Mouse (Mus musculus): Measurements from ENCODE around the gene Med14.

The Med14 gene

DNA sequence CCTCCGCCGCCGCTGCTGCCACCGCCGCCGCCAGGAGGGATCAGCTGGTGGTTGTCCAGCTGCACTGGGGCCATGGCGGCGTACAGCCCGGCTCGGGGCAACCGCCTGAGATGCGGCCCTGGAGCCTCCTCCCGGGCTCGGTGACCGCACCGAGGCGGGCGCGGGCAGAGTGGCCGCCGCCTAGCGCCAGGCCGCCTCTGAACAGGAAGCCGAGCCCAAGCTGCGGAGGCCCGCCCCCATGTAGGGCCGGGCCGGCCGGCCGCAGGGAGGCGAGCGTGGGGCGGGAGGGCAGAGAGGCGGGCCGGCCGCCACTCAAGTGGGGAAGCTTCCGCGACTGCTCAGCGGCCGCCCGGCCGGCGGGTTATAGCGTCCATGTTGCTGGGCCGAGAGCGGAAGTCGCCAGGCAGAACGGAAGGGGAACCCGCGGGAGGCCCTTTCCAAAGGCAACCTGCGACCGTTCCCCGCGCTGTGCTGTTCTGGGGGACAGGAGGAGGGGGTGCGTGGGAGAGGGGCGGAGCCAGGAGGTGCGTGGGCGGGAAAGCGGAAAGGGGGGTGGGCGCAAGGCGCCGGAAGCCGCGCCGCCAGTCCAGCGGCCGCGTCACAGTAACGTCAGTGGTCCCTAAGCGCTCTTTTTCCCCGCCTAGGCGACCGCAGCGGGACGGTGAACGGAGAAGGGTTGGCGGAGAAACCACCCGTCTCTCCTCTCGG lies at the start of gene Med14:
Med14 (minus strand) TSS at position 448 of the 708 bp plus-strand sequence.
- DNase-seq (ENCODE audit: low spot score in 2 of 2) = peak; percentile 77 to 83

DNA sequence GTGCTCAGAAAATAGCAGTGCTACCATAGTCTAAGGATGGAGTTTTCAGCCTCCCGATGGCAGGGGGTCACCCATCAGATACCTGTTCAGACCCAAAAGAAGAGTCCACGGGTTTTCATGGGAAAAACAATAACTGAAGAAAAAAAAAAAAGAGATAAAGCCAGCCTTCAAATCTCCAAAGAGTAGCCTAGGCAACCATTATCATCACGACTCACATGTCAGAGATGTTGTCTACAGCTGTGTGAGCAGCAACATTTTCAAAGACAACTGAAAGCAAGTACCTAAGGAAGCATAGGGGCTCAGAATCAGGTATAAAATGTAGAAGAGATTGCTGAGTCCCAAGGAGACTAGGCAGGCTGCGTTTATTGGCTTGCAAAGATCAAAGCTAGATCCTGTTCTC lies 38.7 kb upstream of the Med14 start:
- DNase-seq (ENCODE audit: low spot score in 2 of 2) = no peak

DNA sequence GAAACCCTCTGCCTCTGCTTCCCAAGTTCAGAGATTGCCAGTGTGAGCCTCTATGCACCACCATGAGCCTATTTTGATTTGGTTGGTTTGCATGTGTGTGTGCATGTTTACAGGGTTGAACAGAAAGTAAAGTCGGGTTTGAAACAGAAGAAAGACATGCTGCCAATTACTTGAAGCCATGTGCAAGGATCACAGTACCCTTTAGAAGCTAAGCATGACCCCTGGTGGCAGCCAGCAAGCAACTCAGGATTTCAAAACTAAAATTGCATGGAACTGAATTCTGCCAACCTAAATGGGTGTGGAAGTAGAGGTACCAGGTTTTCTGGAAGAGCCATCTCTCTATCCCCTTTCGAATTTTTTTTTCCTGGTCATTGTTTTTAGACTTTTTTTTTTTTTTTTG lies 33.0 kb upstream of the Med14 start:
- no peak for DNase-seq (ENCODE audit: low spot score in 2 of 2)

DNA sequence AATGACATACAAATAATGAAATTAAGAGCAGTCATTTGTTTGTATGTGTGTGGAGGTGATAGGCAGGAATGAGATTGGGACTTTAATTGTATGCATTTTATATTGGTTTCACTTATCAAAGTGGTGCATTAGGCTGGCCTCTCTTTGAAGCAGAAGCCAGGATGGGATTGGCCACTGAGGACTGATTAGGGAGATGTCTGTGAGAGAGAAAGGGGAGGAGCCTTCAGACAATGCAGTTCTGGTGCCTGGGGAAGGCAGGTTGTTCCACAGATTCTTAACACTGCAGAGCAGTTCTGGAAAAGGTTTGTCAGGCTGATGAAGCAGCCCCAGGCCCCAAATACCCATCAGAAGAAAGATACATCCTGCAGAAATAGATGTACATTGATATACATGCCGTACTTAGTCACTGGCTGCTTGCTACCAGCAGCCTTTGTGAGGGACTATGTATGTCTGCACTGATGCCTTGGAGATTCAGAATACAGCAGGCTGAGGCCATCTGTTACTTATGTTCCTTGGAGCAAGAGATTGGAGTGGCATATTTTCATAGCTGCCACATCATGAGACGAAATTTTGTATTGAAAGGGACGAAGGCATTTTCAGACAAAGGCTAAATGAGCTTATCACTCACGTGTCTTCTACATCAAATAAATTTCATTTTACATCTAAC lies 29.9 kb upstream of the Med14 start:
- no peak for DNase-seq (ENCODE audit: low spot score in 2 of 2)

DNA sequence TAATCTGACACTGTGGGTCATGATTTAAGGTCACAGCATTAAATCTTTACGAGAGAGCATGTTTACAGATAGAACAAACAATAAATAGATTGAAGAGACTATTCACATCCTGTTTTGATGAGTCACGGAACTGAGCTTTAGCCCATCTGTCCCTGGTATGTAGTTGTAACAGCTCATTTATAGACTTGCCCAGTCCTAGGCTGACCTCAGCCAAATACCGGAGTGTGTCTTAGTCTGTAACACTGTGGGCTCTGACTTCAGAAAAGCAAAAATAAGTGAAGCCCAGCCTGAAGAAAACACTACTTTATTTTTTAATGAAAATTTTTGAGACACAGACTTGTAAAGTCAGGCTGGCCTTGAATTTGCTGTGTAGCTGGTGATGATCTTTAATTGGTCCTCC lies 11.4 kb upstream of the Med14 start:
- no peak for DNase-seq (ENCODE audit: low spot score in 2 of 2)

DNA sequence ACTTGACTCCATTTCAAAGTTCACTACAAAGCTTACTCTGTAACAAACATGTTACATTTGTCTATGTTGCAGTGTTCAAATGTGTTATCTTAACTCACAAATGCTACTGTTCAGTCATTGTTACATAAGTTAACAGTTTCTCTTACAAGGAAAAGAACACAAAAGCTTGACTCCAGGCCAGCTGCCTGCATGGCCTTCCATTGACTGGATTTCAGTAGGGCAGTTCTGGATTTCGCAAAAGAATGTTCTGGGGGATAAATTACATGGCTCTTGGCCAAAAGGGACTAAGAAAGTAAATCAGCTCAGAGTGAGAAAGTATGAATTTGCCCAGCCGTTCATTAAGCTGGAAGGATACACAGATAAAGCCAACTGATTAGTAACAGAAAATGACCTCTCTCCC lies 9.7 kb upstream of the Med14 start:
- no peak for DNase-seq (ENCODE audit: low spot score in 2 of 2)

DNA sequence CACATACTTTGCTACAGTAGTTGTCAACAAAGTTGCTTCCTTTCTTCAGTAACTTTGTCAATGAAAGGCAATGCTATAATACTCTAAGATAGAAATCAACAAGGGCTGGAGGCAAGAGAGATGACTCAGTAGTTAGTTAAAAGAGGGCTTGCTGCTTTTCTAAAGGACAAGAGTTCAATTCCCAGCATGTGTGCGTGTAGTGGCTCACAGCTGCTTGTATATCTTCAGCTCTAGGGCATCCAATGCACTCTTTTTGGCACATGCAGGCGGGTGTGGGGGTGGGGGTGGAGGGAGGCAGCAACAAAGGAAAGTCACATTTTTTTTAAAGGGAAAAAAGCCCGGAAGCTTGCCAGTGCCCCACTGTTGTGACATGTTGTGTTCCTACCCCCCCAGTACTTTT lies 6.7 kb upstream of the Med14 start:
- no peak for DNase-seq (ENCODE audit: low spot score in 2 of 2)

DNA sequence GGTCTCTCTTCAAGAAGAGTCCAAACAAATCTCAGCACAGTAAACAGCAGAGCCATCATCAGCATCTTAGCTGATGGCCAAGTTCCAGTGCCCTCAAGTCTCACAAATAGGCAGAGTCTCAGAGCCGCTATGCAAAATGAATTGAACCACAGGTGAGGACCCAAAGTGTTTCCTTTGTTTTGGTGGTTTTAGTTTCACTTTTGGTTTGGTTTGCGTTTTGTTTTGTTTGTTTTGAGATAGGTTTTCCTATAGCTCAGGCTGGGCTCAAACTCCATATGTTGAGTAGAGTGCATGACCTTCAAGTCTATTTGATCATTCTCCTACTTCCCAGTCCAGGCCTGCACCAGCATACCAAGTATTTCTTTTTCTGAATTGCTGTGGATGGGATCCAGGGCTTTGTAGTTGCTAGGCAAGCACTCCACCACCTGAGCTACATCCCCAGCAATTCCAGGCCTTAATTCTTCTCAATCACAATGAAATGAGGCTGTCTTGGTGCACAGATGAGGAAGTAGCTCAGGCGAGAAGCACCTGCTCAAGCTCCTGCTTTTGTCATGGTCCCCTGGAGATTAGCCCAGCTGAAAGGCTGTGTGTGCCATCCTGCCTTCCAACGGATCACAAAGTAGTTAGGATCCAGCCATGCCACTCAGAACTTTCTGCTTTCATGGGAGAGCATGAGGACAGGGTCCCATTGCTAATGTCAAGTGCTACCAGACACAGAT lies 5.1 kb upstream of the Med14 start:
- DNase-seq (ENCODE audit: low spot score in 2 of 2) = no peak

DNA sequence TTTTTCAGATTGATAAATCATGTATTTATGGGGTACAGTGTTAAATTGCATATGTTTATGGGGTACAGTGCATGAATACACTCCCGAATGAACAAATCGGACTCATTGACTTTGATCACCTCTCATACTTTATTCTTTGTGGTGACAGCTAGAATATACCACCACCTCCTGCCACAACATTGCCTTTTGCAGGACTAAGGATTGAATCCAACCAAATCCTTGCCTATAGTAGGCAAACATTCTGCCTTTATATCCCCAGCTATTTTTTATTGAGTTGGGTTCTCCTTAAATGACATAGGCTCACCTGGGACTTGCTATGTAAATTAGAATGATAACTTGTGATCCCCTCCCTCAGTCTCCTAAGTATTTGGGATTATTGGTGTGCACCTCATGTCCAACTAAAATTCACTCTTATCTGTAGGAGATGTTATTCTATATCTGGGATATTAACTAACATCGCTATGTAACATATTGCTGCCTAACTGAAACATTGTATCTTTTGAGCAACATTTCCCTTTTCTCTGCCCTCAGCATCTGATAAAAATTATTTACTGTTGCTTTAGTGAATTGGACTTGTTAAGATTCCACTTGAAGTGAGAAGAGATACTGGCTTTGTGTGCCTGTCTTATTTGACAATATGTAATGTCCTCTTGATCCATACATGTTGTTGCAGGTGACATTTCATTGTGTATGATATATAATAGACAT lies 1.4 kb upstream of the Med14 start:
- no peak for DNase-seq (ENCODE audit: low spot score in 2 of 2)

DNA sequence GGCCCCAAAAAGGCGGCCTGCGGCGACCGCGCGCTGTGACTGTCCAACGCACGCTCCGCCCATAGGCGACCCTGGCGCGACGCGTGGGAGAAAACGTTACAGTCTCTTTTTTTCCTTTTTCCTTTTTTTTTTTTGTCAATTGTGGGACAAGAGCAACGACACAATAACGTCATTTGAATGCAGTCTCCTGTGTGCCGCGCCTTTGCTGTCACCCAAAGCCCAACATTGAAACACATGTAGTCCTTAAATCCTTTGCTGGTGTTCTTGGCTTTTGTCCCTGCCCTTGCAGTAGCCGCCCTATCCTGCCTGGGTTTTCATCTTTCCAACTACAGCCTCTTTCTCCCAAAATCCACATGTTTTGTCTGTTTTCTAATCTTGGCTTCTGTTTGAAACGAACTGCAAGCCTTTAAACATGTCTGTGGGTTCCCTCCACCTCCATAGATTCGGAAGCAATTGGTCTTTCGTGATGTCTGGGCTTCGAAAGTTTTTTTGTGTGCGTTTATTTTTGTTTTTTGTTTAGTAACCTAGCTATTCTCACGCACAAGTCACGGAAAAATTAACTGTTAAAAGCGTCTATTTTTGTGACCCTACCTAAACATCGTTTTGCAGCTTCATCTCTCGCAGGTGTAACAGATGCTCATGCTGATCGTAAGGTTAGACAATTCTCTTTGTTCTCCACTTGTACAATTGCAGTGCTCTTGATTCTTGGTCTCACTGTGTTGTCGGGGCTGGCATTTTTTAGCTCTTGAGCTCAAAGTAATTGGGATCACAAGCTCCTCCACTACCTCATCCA lies 657 bp upstream of the Med14 start:
- DNase-seq (ENCODE audit: low spot score in 2 of 2) = no peak

DNA sequence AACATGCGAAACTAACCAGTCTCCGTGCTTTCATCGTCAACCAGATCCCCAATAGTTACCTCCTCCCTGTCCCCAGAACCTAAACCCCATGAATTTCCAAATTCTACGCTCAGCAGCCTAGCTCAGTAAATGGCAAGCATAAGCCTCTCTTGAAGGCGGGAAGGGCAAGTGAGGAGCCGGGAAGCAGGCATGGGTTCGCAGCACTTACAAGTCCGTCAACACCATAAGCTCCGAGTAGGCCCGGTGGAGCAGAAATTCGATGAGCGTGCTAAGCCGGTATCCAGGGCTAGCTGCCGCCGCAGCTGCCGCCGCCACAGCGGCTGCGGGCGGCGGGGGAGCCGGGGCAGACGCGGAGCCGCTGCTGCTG lies 631 bp downstream of the Med14 start:
- no peak for DNase-seq (ENCODE audit: low spot score in 2 of 2)

DNA sequence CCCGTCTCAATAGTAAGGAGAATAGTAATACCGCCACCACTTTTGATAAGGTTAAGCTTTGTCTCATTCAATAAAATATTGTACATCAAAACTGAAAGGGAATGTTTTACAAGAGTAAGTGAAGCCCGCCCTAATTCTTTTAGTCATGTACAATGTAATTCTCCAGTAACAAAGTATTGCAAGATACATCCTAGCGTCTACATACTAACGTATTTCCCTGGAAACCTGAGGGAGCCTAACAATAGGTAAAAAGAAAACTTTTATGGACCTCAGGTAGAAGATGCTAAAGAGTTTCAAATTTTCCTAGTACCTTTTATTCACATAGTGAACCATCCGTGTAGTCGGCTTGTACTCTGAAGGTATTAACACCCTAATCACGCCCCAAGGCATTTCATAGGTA lies 1.4 kb downstream of the Med14 start:
- DNase-seq (ENCODE audit: low spot score in 2 of 2) = no peak

DNA sequence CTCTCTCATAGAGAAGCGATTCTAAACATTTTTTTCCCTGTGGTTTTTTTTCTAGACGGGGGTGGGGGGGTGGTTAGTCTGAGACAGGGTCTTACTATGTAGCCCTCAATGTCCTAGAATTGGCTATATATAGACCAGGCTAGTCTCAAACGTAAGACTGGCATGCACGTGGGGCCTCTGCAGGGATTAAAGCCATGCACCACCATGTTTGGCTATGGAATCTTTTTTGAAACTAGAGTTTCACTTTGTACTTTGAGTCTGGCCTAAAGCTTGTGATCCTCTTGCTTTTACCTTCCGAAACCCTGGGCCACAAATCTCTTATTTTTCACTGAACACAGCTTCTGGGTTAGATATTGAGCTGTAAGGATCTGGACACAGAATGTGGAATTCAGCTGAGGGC lies 2.2 kb downstream of the Med14 start:
- DNase-seq (ENCODE audit: low spot score in 2 of 2) = no peak

DNA sequence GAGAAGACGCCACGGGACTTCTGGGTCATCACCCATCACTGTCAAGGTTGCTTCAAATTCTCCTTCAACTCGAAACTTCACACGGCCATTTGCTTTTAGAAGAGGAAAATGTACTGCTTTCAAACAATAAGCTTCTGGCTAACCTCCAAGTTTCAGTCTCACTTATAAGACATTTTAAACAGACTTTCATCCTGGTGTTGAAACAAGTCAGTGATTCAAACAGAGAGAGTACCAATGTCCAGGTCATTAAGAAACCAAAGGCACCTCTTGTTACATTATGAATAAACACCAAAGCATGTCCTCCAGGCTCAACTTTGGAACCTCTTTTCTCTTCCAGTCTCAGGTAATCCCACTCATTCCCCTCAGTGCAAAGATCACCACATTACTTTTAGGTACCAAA lies 14.0 kb downstream of the Med14 start:
- DNase-seq (ENCODE audit: low spot score in 2 of 2) = no peak

DNA sequence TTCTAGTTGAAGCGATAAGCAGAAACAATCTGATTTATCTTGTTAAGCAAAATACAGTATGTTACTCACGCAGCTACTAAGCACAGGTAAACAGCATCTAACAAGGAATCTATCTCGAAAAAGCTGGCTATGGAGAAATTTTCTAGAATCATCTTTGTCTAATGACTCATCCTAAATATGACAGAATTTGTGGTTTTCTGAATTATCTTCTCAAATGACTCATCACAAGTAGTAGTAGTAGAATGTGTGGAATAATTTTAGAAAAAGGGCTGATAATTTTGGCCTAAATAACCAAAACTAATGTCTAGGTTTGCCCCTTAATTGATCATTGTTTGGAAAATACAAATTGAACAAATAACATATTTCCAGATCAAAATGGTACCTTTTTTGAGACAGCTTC lies 15.1 kb downstream of the Med14 start:
- DNase-seq (ENCODE audit: low spot score in 2 of 2) = no peak

DNA sequence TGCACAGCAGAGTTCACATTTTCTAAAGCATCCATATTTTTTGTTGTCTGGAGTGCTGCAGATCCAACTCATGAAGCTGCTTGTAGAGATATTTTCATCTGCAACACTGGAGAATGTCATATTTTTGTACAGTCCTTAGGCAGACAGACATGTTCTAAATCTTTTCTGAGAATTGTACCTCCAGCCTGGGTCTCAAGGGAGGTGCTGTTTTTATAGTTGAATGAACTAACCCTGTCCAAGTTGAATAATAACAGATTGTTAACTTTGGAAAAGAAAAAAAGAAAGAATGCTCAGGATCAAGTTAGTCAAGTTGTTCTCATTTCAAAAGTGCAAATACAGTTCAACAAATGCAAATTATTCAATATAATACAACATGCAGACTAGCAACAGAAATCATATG lies 21.5 kb downstream of the Med14 start:
- no peak for DNase-seq (ENCODE audit: low spot score in 2 of 2)

DNA sequence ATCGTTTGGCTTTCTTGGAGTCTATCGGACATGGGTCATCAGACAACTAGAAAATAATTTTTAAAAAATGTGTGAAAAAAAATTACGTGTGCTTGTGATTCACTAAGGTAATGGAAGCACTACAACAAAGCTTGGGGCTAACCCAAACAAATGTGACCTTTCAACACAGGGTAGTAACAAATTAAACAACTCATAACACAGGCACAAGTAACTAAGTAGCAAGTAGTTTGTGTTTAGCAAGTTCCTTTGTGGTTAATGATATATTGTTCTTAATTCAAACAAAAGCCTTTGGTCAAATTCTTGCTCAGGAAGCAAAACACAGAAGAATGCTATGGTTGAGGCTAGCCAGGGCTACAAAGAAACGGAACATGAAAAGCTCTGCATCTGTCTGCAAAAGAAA lies 45.8 kb downstream of the Med14 start:
- DNase-seq (ENCODE audit: low spot score in 2 of 2) = no peak

DNA sequence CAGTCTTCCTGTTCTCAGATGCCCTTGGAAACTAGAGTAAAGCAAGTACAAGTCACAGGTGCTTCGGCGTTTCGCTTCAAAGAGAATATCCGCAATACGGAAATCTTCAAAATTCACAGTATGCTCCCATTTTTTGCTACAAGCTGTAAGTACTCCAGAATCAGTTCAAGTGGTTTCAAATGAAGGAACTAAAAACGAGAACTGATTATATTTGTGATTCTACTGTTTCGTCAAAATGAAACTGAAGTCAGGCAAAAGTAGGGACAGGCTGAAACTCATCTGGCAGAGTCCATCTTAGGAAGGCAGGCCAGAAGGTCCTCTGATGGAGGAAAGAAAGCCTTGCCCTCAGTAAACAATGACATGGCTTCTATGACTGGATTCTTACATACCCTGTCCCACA lies 48.1 kb downstream of the Med14 start:
- DNase-seq (ENCODE audit: low spot score in 2 of 2) = no peak

DNA sequence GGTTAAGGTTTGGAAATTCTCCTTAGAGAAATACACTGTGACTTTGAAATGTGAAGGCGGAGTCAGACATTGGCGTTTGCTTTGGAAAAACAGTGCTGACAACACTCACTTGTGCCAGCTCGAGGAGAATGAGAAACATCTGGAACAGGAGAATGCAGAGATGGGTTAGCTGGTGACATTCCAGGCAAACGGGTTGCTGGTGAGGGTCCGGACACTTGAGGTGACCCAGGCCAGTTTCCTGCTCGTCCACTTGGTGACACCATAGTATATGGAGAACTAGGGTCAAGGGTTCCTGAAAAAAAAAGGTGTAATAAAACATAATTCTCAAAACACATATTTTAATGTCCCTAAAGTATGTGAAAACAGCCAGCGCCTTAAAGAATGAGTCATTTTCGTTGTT lies 75.0 kb downstream of the Med14 start:
- DNase-seq (ENCODE audit: low spot score in 2 of 2) = no peak

DNA sequence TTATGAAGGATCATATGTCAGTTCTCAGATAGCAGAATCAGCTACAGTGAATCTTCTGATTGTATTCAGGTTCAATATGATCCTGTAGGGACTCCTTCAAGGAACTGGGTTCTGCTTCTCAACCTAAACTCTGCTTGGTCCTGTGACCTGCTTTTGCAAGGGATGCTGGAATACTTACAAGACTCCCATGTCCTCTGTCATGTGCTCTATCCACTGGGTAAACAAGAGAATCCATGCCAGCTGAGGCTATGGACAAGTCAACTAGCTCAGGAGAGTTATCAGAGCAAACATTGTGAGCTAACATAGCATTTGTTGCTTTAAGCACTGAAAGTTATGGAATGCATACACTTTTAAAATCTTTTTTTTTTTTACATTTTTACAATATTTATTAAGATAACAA lies 75.8 kb downstream of the Med14 start:
- DNase-seq (ENCODE audit: low spot score in 2 of 2) = no peak

DNA sequence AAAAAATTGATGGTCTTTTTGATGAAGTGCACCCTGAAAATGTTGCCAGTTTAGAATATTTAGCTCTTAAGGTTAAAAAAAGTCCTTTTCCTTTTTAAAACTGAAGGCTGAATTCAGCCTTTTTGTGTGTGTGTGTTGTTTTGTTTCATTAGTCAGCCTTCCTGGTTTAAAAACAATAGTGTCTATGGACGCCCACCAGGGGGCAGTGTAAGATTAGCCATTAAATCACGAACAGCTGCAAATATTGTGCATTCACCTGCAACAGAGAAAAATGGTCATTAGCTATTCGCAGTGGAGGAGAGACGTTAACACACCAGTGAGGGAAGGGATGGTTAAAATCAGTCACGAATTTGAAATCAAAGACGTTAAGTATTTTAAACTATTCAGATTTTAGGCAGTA lies 84.5 kb downstream of the Med14 start:
- peak; percentile 14 to 47 for DNase-seq (ENCODE audit: low spot score in 2 of 2)
